Mouse (Mus musculus) kidney, adult 11 months (tissue): ENCODE measurements around the gene Adi1.

Experiments used
- DNase-seq: peaks from one replicate; pipeline ENCODE4 v3.0.0; 2022

Gene Adi1

DNA sequence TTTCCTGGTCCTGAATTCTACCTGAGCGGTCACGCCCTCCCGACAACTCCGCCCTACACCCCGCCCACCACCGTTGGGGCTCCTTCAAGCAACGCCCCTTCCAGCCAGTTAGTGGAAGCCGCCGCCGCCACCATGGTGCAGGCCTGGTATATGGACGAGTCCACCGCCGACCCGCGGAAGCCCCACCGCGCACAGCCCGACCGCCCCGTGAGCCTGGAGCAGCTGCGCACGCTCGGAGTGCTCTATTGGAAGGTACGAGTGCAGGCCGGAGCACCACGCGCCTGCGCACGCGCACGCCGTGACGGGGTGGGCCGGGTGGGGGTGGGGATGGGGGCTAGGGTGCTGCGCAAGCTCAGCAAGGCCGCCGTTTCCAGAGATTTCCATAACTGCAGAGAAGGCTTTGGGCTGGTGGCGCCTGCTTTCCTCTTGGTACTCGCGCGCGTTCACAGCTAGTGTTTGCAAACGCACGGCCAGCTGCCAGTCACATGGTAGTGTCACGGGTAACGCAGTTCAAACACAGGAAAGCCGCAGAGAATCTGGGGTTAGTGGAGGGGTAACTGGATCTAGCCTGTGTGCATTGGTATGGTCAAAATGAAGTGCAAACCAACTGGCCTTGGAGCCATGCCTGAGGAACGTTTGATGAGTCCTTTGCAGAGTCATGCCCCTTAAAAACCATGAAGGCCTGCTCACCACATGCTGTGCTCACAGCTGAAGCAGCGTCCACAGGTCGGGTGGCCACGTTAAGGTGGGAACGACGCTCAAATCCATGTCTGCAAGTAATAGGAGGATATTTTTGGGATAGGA is at the start of gene Adi1:
Gene Adi1, plus strand, starts transcription at position 111 of the 804 bp plus-strand sequence.
- DNase-seq: peak; percentile 89

DNA sequence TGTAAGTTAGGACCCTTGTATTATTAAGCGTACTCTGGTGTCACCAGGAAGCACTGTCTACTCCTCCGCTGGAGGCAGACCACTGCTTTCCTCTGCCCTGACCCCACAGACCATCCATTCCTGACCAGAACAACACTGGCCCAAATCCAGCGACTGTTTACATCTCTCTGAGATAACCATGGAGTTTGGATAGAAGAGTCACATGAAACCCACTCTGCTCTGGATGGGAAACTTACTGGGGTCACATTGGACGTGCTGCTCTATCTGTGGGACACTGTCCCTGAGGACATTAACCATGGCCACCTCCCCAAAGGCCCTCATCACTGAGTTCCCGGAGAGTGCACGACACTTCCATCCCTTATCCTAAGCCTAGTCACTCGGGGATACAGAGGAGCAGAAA is 49.6 kb upstream of the Adi1 start:
- DNase-seq: no peak

DNA sequence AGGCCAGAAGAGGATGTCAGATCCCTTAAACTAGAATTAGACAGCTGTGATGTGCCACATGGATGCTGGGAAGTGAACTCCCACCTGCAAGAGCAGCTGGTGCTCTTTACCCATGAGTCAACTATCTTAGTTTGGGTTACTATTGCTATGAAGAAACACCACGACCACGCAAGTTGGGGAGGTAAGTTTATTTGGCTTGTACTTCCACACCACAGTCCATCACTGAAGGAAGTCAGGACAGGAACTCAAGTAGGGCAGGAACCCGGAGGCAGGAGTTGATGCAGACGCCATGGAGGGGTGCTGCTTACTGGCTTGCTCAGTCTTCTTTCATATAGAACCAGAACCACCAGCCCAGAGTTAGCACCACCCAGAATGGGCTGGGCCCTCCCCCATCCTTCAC is 47.9 kb upstream of the Adi1 start:
- no peak for DNase-seq

DNA sequence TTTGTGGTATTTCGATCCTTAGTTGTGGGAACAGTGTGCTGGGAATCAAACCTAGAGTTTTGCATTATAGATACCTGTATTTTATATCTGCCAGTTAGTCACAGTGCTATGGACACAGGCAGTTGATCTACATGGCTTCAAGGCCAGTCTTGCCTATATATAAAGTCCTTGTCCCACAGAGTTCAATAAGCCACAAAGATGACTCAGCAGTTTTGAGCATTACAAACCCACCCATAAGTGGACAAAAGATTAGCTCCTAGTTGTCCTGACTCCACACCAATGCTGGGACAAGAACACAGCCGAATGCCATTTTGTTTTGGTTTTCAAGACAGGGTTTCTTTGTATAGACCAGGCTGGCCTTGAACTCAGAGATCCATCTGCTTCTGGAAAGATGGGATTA is 46.6 kb upstream of the Adi1 start:
- no peak for DNase-seq

DNA sequence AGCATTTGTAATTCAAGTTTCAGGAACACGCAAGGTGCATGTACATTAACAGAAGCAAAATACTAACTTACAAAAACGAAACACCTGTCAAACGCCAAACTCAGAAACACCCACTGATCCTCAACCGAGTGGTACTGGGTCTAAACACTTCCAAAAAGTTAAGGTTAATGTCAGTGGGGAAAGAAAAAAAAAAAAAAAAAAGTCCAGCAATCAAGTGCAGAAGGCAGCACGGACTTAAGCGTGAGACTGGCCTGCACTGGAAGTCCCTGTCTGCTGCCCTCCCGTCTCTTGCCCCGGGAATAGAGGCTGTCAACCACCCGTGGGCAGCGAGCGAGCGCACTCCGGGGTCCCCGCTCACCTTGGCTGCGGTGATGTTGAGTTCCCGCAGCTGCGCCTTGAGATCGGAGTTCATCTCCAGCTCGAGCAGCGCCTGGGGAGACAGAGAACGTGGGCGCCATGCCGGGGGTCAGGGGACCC is 39.9 kb upstream of the Adi1 start:
- no peak for DNase-seq

DNA sequence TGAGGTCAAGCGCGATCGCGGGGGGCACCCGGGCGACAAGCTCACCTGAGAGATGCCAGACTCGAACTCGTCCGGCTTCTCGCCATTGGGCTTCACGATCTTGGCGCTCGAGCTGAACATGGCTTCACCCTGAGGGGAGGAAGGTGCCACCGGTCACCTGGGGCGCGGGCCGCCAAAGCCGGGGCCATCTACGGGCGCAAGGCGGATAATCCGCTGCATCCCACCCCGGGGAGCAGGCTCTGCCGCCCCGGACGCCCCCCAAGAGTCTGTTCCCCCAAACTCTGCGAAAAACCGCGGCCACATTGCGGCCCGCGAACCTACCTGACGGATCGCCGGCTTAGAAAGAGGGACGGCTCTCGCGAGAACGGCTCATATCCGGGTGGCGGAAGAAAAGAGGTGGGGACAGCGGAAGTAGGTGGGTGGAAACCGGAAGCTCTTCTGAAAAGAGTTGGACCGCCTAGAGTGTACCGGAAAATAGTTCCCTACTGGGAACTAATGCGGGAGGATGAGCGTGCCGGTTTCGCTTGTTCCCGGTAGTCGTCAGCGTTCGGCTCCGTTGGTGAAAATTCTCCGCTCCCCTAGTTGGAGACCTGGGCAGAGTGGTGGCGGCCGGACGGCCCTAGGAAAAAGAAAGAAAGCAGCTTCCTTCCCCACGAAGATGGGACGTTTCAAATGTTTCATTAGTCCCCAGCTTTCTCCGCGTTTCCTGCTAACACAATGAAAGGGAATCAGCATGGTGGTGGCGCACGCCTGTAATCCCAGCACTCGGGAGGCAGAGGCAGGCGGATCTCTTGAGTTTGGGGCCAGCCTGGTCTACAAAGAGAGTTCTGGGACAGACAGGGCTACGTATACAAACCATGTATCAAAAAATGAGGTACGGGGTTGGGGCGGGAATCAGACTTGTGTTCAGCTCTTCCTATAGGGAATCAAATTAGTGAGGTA is 39.2 kb upstream of the Adi1 start, which contains the start of gene Rps7:
Gene Rps7, minus strand, starts transcription at position 419 of the 942 bp plus-strand sequence.
- peak; percentile 91 for DNase-seq

DNA sequence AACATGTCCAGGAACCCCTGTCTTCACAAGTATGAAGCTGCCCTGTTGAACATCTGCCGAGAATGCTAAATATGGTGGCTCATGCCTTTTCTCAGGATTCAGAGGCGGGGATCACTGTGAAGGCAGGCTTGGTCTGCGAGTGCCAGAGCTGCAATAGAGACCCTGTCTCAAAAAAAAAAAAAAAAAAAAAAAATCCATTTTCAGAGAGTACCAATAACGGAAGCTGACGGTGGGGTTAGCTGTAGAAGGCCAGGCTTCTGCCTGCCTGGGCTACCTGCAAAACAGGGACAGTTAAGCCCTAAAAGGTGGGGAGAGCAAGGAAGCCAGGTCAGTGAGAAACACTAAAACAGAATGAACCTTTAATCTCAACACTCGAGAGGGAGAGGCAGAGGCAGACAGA is 38.5 kb upstream of the Adi1 start:
- DNase-seq: no peak

DNA sequence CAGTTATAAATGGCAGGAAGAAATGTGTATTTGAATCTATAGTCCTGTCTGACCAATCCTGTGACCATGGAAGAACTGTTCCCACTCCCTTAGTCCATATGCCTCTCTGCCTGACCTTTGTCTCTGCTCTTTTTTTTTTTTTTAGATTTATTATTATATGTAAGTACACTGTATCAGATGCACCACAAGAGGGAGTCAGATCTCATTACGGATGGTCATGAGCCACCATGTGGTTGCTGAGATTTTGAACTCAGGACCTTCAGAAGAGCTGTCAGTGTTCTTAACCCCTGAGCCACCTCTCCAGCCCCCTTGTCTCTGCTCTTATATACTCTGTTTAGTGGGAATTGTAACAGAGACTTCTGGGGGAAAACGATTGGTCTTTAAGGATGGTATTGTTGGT is 36.3 kb upstream of the Adi1 start:
- DNase-seq: no peak

DNA sequence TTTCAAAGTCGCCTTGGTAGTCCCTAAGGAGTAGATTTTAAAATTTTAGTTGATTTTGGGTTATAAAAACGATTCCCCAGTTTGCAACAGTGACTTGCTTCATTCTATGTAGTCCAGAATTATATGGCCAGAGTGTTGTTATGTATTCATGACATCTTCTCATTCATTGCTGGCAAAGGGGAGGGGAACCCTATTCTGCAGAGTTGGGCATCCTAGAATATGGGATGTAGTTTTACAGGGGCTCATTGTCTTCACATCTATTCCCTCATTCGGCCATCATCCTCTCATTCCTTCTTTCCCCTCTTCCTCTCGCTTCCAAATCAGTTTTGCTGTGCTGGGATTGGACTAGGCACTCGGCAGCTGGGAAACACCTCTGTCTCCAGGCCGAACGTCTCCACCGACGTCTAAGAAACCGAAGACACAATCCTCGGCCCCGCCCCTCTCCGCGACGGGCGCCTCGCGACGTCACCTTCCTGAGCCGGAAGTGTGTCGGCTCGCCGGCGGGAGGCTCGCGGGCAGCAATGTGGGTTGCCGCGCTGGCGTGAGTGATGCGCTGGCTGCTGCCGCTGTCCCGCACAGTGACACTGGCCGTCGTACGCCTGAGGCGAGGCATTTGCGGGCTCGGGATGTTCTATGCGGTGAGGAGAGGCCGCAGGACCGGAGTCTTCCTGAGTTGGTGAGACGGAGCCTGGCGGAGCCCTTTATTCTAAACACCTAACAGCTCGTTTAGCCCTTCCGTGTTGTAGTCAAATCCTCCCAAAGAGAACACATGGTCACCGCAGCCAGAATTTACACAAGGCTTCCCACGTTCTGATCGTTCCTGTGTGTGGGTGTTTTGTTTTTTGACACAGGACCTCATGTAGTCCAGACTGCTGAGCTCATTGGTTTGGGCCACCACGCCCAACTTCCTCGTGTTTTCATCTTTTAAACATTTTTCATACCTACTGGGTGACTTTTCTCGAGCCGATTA is 25.6 kb upstream of the Adi1 start, which contains the start of gene Rnaseh1:
Gene Rnaseh1, plus strand, starts transcription at position 462 of the 970 bp plus-strand sequence.
- peak; percentile 83 for DNase-seq

DNA sequence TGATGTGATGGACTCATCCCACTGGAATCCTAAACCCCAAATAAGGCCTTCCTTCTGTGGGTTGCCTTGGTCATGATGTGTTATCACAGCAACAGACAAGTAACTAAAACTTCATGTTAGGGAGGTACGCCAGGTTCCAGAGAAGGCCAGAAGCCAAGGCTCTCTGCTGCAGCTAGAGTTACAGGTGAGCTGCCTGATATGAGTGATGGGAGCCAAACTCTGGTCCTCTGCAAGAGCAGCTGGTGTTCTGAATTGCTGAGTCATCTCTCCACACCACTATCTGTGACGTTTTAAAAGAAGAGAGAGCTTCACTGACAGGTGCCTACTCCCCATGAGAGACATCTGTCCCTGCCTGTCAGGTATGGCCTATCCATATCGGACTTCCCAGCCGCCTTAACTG is 12.4 kb upstream of the Adi1 start:
- no peak for DNase-seq

DNA sequence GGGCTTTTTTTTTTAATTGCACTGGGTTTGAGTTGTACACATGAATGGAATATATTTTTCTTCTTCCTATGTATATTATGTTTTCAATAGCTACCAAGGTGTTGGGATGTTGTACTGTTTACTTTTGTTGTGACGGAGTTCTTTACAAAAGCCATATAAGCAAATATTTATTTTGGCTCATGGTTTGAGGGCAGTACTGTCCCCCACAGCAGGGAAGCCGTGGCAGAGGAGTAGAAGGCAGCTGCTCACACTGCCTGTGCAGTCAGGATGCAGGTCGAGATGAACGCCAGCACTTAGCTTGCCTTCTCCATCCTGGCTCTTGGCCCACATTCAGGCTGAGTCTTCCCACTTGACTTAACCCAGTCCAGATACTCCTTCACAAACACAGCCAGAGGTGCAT is 8.3 kb upstream of the Adi1 start:
- no peak for DNase-seq

DNA sequence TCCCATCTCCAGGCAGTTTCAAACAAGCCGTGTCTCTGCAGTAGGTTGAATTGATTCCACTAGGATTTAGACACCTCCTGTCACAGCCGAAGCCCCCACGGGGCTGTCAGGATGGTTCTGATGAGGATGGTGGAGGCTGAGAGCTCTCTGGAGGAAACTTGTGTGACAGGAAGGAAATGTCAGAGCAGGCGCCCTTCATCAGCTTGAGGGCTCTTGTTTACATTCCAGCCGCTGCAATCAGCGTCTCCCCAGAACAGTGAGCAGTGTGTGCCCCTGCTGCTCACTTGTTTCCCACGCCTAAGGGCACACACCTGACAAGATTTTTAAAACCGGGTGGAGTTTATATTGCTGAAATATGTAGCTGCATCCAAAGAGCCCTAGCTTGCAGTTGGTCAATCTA is 7.7 kb upstream of the Adi1 start:
- DNase-seq: no peak

DNA sequence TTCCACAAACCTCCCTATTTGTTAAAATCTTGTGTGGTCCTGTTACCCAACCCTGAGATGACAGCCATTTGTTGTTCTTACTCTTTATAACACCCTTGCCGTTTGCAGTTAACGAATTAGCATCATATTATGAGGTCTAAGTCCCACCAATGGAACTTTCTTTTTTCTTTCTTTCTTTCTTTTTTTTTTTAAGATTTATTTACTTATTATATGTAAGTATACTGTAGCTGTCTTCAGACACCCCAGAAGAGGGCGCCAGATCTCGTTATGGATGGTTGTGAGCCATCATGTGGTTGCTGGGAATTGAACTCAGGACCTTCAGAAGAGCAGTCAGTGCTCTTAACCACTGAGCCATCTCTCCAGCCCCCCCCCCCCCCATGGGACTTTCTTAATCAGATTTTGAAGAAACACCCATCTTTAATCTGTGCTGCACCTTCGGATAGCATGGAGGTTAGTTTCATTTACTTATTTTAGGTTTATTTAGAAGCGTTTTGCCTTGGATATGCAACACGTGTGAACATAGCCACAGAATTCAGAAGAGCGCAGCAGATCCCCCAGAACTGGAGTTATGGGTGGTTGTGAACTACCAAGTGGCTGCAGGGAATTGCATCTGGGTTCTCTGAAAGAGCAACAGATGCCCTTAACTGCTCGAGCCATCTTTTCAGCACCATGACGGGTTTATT is 852 bp upstream of the Adi1 start:
- DNase-seq: no peak

DNA sequence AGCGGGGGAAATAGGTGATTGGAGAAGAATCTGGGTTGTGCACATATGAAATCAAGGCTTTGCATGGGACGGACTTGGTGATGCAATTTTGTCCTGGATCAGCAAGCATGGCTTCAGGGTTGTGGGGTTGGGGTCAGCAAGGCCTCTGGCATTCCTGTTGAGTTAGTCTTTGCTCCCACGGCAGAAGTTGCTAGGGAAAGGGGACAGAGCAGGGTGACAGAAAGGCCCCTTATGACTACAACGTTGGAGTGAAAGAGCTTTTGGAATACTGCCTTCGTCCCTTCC is 836 bp downstream of the Adi1 start:
- no peak for DNase-seq

DNA sequence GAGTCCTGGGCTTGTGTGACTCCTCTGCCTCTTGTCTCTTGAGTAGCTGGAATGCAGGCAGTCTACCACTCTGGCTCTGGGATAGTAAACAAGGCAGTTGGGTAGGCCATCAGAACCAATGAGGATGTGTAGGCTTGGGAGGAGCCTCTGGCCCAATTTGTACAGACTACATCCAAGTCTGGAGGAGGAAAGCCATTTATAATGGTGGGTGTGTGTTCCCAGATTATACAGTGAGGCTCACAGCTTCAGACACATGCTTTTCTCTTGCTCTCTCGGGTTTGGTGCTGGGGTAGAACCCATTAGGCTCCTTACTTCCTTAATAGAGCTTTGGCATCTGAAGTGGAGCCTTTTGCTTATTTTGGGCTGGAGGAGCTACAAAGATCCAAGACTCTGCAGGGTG is 9.6 kb downstream of the Adi1 start:
- DNase-seq: no peak

DNA sequence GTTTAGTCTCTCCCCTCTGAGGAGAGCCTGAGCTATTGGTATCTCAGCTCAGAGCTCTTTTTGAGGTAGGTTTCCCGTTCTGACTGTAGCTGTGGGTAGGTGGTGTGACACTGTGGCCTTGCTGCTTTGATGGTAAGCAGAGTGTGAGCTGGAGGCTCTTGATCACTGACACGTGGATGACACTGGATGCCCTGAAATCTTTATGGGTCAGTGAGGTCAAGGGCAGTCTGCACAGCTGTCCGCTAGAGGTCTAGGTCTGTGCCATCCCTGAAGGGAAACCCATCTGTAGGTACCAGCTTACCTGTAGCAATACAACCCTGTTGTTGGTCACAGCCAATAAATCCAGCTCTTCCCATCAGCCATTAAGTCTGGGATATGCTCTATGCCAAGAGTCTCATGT is 10.7 kb downstream of the Adi1 start:
- no peak for DNase-seq

DNA sequence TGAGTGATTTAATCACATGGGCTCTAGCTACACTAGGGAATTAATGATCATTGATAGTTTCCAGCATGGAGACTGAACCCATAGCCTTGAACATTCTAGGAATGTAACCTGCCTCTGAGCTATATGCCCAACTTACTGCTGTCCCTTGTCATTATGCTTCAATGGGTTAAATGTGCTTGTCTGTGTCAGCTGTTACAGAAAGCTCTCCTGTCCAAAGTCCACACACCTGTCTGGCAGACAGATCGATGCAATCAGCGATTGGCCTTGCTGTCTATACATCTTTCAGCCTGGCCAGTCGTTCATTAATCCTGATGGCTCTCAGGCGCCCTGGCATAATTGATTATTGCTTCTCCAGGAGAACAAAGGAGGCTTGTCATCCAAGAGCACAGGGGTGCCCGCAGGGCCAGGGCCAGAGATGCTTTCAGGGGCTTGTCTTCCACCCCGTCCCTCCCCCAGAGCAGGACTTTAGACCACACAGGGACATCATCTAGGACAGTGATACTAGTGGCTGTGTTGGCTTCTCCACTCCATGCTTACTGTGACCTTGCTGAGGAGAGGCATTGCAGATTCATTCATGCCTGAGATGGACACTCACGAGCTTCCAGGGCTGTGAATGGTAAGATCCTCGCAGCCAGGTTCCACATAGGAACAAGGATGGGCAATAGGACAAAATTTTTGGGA is 11.3 kb downstream of the Adi1 start:
- no peak for DNase-seq

DNA sequence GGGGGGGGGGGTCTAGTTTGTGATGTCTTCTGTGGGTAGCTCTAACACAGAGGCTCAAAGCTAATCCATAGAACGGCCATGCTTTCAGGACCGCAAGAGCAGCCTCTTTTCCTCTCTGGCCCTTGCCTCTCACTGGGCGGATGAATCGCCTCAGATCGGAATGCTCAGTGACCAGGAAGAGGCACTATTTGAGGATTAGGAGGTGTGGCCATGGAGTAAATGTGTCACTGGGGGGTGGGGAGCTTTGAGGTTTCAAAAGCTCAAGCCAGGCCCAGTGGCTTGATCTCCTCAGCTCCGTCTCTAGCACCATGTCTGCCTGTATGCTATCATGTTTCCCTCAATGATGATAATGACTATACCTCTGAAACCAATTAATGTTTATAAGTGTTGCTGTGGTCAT is 14.0 kb downstream of the Adi1 start:
- no peak for DNase-seq

DNA sequence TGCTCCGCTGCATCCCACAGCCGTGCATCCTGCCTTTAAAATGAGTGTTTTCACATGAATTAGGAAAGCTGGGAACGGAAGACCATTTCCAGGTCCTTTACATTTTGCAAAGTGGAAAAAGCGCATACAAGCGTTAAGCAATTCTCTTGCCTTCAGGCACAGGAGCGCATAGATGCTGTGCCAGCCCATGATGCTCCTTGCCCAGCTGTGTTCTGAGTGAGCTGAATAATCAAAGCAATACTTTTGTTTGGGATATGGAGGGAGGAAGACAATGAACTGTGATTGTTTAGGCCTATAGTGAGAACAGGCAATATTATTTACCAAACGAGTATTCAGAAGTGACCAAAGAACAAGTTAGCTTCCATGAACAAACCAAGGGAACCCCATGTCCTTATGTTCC is 15.7 kb downstream of the Adi1 start:
- no peak for DNase-seq

DNA sequence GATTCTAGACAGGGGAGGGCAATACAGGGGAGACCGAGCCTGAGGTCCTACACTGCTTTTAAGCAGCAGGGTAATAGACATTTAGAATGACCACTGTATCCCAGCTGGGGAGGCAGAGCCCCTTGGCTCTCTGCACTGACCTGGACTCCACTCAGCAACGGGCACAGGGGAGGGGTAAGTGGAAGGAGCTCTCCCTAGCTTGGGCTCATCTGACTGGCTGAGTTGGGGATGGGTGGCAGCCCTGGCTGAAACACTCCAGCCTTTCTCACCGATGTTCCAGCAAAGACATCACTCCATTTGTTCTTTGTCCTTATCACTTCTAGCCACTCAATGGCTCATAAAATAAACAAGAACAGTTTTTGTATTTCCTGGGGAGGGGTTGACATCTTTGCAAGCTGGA is 18.7 kb downstream of the Adi1 start:
- DNase-seq: no peak

DNA sequence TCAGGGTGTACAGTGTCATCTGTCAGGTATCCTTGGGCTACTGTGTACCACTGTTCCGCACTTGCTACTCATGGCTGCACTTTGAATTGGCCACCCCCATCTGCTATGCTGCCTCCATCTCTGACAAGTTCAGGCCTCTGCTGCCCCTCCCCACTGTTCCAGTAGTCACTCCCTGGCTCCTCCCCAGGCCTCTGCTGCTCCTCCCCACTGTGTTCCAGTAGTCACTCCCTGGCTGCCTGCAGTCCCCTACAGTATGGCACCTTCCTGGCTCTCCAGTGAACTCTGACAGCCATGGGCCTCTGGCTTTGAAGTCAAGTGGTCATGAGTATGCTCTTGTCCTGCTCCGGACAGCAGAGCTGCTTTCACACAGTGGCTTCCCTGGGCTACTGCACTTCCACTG is 19.2 kb downstream of the Adi1 start:
- no peak for DNase-seq

DNA sequence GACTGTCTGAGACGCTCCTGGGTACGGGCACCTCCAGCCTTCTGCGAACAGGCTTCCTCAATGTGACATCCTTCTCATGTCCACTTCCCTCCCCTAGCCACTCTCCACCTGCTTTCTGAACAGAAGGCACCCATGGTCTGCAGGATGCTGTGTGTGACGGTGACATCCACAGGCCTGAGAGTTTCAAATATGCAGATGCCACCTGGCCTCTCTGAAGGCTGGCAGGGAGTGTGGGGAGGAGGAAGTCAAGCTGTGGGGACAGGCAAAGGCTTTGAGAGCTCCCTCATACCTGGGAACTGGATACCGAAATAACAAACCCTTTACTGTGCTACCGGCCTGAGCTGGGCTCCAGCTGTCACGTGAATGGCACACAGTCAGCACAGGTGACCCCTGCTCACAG is 19.7 kb downstream of the Adi1 start:
- DNase-seq: no peak
